ENCODE assay signal across 8 mouse cellular contexts in genomic region chr2:3713212-3713681, GRCm38 (mm10).
DNase-seq lines count a peak whose midpoint lies in the region; ATAC-seq and TF ChIP-seq lines count a peak whose summit lies in the region.

No protein-coding gene starts in this region.

- no peaks in the 10 kb centered on the region for H3K36me3 ChIP-seq in embryonic facial prominence, embryonic 11.5 days (replicated peaks; ENCODE audit: control insufficient read depth, insufficient read depth, low read depth, low read length)
- no peaks in the 10 kb centered on the region for H3K36me3 ChIP-seq in intestine, postnatal 0 days (ENCODE audit: control insufficient read depth, insufficient read depth)
- no peaks in the 10 kb centered on the region for H3K36me3 ChIP-seq in midbrain, embryonic 10.5 days

- peak; percentile 98 for DNase-seq in adrenal gland, postnatal 14 days
- DNase-seq in embryonic facial prominence, embryonic 11.5 days (ENCODE audit: low spot score), result peak; percentile 97
- peak; percentile 76 to 83 for DNase-seq in left cerebral cortex, postnatal 36 days (ENCODE audit: low spot score in 2 of 2)
- DNase-seq in midbrain, embryonic 10.5 days (ENCODE audit: low spot score), result peak; percentile 96
- peak; percentile 74 to 82 for DNase-seq in right cerebral cortex, postnatal 36 days (ENCODE audit: low spot score in 2 of 2)
- peak; percentile 93 to 99 for DNase-seq in urinary bladder, postnatal 4 days (ENCODE audit: low spot score in 2 of 2)

- no peaks in the 10 kb centered on the region for H3K9me3 ChIP-seq in embryonic facial prominence, embryonic 11.5 days (replicated peaks; ENCODE audit: control insufficient read depth, low read length)
- H3K9me3 ChIP-seq in intestine, postnatal 0 days (ENCODE audit: control insufficient read depth), result no peaks in the 10 kb centered on the region
- no peaks in the 10 kb centered on the region for H3K9me3 ChIP-seq in midbrain, embryonic 10.5 days (replicated peaks)

- no peaks in the 10 kb centered on the region for H3K4me1 ChIP-seq in embryonic facial prominence, embryonic 11.5 days (ENCODE audit: control insufficient read depth, insufficient read depth, low read length)
- peaks cover 9% of the 10 kb centered on the region; the same call in 1 of the 2 replicates for H3K4me1 ChIP-seq in intestine, postnatal 0 days (replicated peaks; ENCODE audit: control insufficient read depth, insufficient read depth, low read length)
- peaks cover 44% of the 10 kb centered on the region for H3K4me1 ChIP-seq in midbrain, embryonic 10.5 days

- intact Hi-C loops in left cerebral cortex, postnatal 36 days (cut with DNase I), result no loop called here

- peak overlapping the region; percentile 52; the same call in 1 of the 2 replicates for H3K27ac ChIP-seq in embryonic facial prominence, embryonic 11.5 days (replicated peaks; ENCODE audit: low read depth, low read length)
- peak overlapping the region; percentile 70 for H3K27ac ChIP-seq in intestine, postnatal 0 days (ENCODE audit: low read depth, low read length)
- peak overlapping the region; percentile 97 for H3K27ac ChIP-seq in midbrain, embryonic 10.5 days (replicated peaks)

- peak overlapping the region; percentile 96 for H3K9ac ChIP-seq in embryonic facial prominence, embryonic 11.5 days (replicated peaks; ENCODE audit: low read length)
- peak overlapping the region; percentile 78 for H3K9ac ChIP-seq in intestine, postnatal 0 days (ENCODE audit: low read depth, low read length)

- no peaks in the 10 kb centered on the region for H3K27me3 ChIP-seq in embryonic facial prominence, embryonic 11.5 days (ENCODE audit: control insufficient read depth, insufficient read depth, low read length)
- H3K27me3 ChIP-seq in intestine, postnatal 0 days (replicated peaks; ENCODE audit: control insufficient read depth, insufficient read depth, low read length), result no peaks in the 10 kb centered on the region
- 0 out of 2 replicates have a peak, but pooled peaks cover 3% of the 10 kb centered on the region for H3K27me3 ChIP-seq in midbrain, embryonic 10.5 days (ENCODE audit: low read depth, poor library complexity, severe bottlenecking)

- peak overlapping the region; percentile 95 for H3K4me3 ChIP-seq in embryonic facial prominence, embryonic 11.5 days (ENCODE audit: low read depth, low read length)
- H3K4me3 ChIP-seq in intestine, postnatal 0 days (ENCODE audit: low read depth, low read length), result peak overlapping the region; percentile 73
- H3K4me3 ChIP-seq in midbrain, embryonic 10.5 days, result peak overlapping the region; percentile 95

- peak; percentile 91 for ATAC-seq in embryonic facial prominence, embryonic 11.5 days (replicated peaks; ENCODE audit: insufficient number of reproducible peaks, low FRiP score, low TSS enrichment, low read depth)
- peak; percentile 79 for ATAC-seq in granulocyte monocyte progenitor cell, adult 5-6 weeks (replicated peaks; ENCODE audit: poor library complexity, severe bottlenecking)
- ATAC-seq in intestine, postnatal 0 days, result peak; percentile 98

- WGBS in embryonic facial prominence, embryonic 11.5 days, result under 1% methylated on average over 41 of the region's 41 CpGs
- under 1% methylated on average over 41 of the region's 41 CpGs for WGBS in intestine, postnatal 0 days
- WGBS in midbrain, embryonic 10.5 days, result 3% methylated on average over 30 of the region's 41 CpGs

- H3K4me2 ChIP-seq in embryonic facial prominence, embryonic 11.5 days (ENCODE audit: low read depth, low read length), result peak overlapping the region; percentile 73
- peak overlapping the region; percentile 100 for H3K4me2 ChIP-seq in intestine, postnatal 0 days (replicated peaks; ENCODE audit: low read depth)

- TF ChIP-seq CTCF in intestine, postnatal 0 days (IDR thresholded peaks at IDR 0.05; ENCODE audit: low read depth), result peak; percentile 35

Comparison
In these comparisons a context has a peak if more than half of its experiments do, and no peak if none do; other contexts are left out.
1. Peak in every context shown above with its lines: DNase-seq, ATAC-seq, H3K4me3 ChIP-seq and H3K27ac ChIP-seq.